Mouse (Mus musculus) midbrain, embryonic 11.5 days (tissue): Measurements from ENCODE around the gene Nyap1. TPM values are rescaled to one million over a fixed set of nuclear protein-coding genes. Genes with fewer than 3 reads are reported as not detected.
A peak's percentile ranks its signal among the peaks of the same experiment; 100 is the strongest.

Experiments used
- ATAC-seq: fragments of 200-750 bp; cut with Nextera tagmentation; 2 replicates; pipeline ENCODE4 v1.8.0; 2017; ENCODE audit warnings: moderate TSS enrichment, moderate library complexity; ENCODE audit not compliant: low FRiP score
- DNase-seq: peaks from one replicate; pipeline ENCODE4 v3.0.0; 2015; ENCODE audit warnings: low spot score; ENCODE audit errors: missing footprints
- H3K27ac ChIP-seq: fragments of 300-500 bp; sonication (generic); 2 replicates; pipeline ENCODE4 v1.5.1; 2014; ENCODE audit warnings: low read depth, low read length
- H3K27me3 ChIP-seq: fragments of 300-500 bp; sonication (generic); 2 replicates; pipeline ENCODE4 v1.6.1; 2014; ENCODE audit warnings: mild to moderate bottlenecking, low read length, moderate library complexity, mixed read lengths; ENCODE audit not compliant: control insufficient read depth, insufficient read depth
- H3K36me3 ChIP-seq: fragments of 300-500 bp; sonication (generic); 2 replicates; pipeline ENCODE4 v1.6.1; 2014; ENCODE audit warnings: mild to moderate bottlenecking, low read length, moderate library complexity, mixed read lengths; ENCODE audit not compliant: control insufficient read depth, insufficient read depth
- H3K4me1 ChIP-seq: fragments of 300-500 bp; sonication (generic); 2 replicates; pipeline ENCODE4 v1.6.1; 2014; ENCODE audit warnings: low read length; ENCODE audit not compliant: control insufficient read depth, insufficient read depth
- H3K4me2 ChIP-seq: fragments of 300-500 bp; sonication (generic); 2 replicates; pipeline ENCODE4 v1.6.1; 2014; ENCODE audit warnings: mild to moderate bottlenecking, moderate library complexity
- H3K4me3 ChIP-seq: fragments of 300-500 bp; sonication (generic); 2 replicates; pipeline ENCODE4 v1.5.1; 2014; ENCODE audit warnings: low read depth, low read length
- H3K9ac ChIP-seq: fragments of 300-500 bp; sonication (generic); 2 replicates; pipeline ENCODE4 v1.6.1; 2014; ENCODE audit warnings: low read length
- H3K9me3 ChIP-seq: fragments of 300-500 bp; sonication (generic); 2 replicates; pipeline ENCODE4 v1.6.1; 2016; ENCODE audit warnings: low read length; ENCODE audit not compliant: control insufficient read depth
- WGBS: fragments of 180-500 bp; shearing (Covaris S2); extraction: QIAGEN DNeasy Blood & Tissue Kit; methylation state at CpG from one replicate; pipeline ENCODE4 v1.1.7; 2014; 5-methylcytosine and 5-hydroxymethylcytosine counted together
- polyA plus RNA-seq: library from polyadenylated mRNA; unstranded; fragments of >200 nt; fragmentation: Nextera tagmentation; extraction: Ambion mirVana; gene quantifications from 2 replicates; pipeline ENCODE4 v1.2.1, GENCODE M21; 2014

Gene Nyap1
- polyA plus RNA-seq, 1 experiment from 2014 or later = 4.8 TPM

DNA sequence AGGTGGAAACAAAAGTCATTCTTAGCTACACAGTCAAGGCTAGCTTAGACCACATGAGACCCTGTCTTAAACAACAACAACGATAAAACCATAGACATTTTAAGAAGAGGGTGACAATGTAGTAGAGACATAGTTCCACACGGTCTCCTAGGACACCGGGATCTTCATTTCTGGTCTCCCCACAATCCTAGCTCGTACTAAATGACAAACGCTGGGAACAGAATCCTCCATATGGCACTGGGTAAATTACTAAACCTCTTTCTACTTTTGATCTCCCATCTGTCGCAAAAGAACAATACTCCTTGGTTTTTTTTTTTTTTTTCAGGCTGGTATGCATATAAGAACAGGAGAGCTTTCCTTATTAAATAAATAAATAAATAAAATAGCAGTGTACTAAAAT is 58.9 kb downstream of the Nyap1 start:
- 84% methylated on average over 6 of the region's 6 CpGs for WGBS
- ATAC-seq = no peak
- H3K9ac ChIP-seq = no peak overlapping the region

More for the DNA sequence above, 58.9 kb downstream of the Nyap1 start:
- Histone ChIP-seq H3K27me3 (no peaks in the 10 kb centered on the region), H3K4me2 (0 out of 2 replicates have a peak overlapping the region, but pooled peaks have one; percentile 11), H3K36me3 (no peaks in the 10 kb centered on the region), H3K4me3 (no peak overlapping the region), H3K4me1 (peaks cover 16% of the 10 kb centered on the region), H3K27ac (no peak overlapping the region), H3K9me3 (no peaks in the 10 kb centered on the region)
- no peak for DNase-seq

Other genes starting within 250 kb of the Nyap1 start
- gene Pop7, start 239.1 kb downstream of the Nyap1 start, polyA plus RNA-seq = 54.8 and 57.4 TPM in 2 replicates
- 10.5 and 10.6 TPM in 2 replicates for gene Gigyf1, start 223.1 kb downstream of the Nyap1 start, polyA plus RNA-seq
- gene Epo, start 208.4 kb downstream of the Nyap1 start, polyA plus RNA-seq = 0.72 and 1.4 TPM in 2 replicates
- 432 and 501 TPM in 2 replicates for gene Gnb2, start 208.1 kb downstream of the Nyap1 start, polyA plus RNA-seq
- 30.6 and 31.1 TPM in 2 replicates for gene Actl6b, start 188.1 kb downstream of the Nyap1 start, polyA plus RNA-seq
- gene Tfr2, start 171.8 kb downstream of the Nyap1 start, polyA plus RNA-seq = 2.0 and 2.1 TPM in 2 replicates
- gene Mospd3, start 140.5 kb downstream of the Nyap1 start, polyA plus RNA-seq = 19.0 and 19.8 TPM in 2 replicates
- gene Pcolce, start 127.8 kb downstream of the Nyap1 start, polyA plus RNA-seq = 58.8 and 61.4 TPM in 2 replicates
- 0.10 and 0.16 TPM in 2 replicates for gene Fbxo24, start 112.6 kb downstream of the Nyap1 start, polyA plus RNA-seq
- gene Lrch4, start 112.5 kb downstream of the Nyap1 start, polyA plus RNA-seq = 27.3 and 28.3 TPM in 2 replicates
- gene Gm20605, start 112.4 kb downstream of the Nyap1 start, polyA plus RNA-seq = 4.5 and 5.8 TPM in 2 replicates
- gene Sap25, start 100.3 kb downstream of the Nyap1 start, polyA plus RNA-seq = 4.5 and 6.8 TPM in 2 replicates
- 0.19 and 0.34 TPM in 2 replicates for gene Irs3, start 95.9 kb downstream of the Nyap1 start, polyA plus RNA-seq
- 13.6 and 14.9 TPM in 2 replicates for gene Agfg2, start 56.9 kb downstream of the Nyap1 start, polyA plus RNA-seq
- 47.0 and 62.9 TPM in 2 replicates for gene Tsc22d4, start 4.1 kb upstream of the Nyap1 start, polyA plus RNA-seq
- 73.3 and 83.1 TPM in 2 replicates for gene Ppp1r35, start 37.2 kb upstream of the Nyap1 start, polyA plus RNA-seq
- gene Mepce, start 46.0 kb upstream of the Nyap1 start, polyA plus RNA-seq = 11.4 and 11.5 TPM in 2 replicates
- 11.4 and 14.8 TPM in 2 replicates for gene Zcwpw1, start 46.2 kb upstream of the Nyap1 start, polyA plus RNA-seq
- 0.18 and 0.72 TPM in 2 replicates for gene Pilra, start 94.7 kb upstream of the Nyap1 start, polyA plus RNA-seq
- not detected in 2 replicates for gene Pilrb1, start 116.5 kb upstream of the Nyap1 start, polyA plus RNA-seq
- not detected in 2 replicates for gene Pilrb2, start 130.2 kb upstream of the Nyap1 start, polyA plus RNA-seq
- not detected in 2 replicates for gene Cyp3a13, start 180.0 kb upstream of the Nyap1 start, polyA plus RNA-seq
- not detected in 2 replicates for gene Gjc3, start 221.5 kb upstream of the Nyap1 start, polyA plus RNA-seq
- gene Azgp1, start 239.9 kb upstream of the Nyap1 start, polyA plus RNA-seq = not detected in 2 replicates